Mouse (Mus musculus) lung, postnatal 14 days (tissue): Measurements from ENCODE around the gene Gm10277.
A peak's percentile ranks its signal among the peaks of the same experiment; 100 is the strongest.
"Not testable (repeated sequence)": the region's sequence is repeated elsewhere in the genome, so short reads cannot be mapped to it uniquely, and the experiment has no call there.

ENCODE experiments used
- DNase-seq: peaks from one replicate; pipeline ENCODE4 v3.0.0; 2021

Gm10277 gene

GRCm38 (mm10) chr11:77769496-77769895, 18.1 kb downstream of the Gm10277 start:
- no peak for DNase-seq

- peak; percentile 69 for DNase-seq
These were observed 21.1 kb downstream of the Gm10277 start for GRCm38 (mm10) chr11:77766351-77767001.

GRCm38 (mm10) chr11:77765459-77765777, 22.1 kb downstream of the Gm10277 start:
- DNase-seq, result peak; percentile 28

GRCm38 (mm10) chr11:77764694-77765458, 22.7 kb downstream of the Gm10277 start:
- peak; percentile 66 for DNase-seq

- DNase-seq, result peak; percentile 68
These were observed 23.7 kb downstream of the Gm10277 start for GRCm38 (mm10) chr11:77763673-77764340.

- peak; percentile 92 for DNase-seq
These were observed 24.5 kb downstream of the Gm10277 start, which contains the start of gene Myo18a for GRCm38 (mm10) chr11:77762783-77763672. Gene Myo18a (plus strand): TSS chr11:77763246.

- no peak for DNase-seq
These were observed 27.5 kb downstream of the Gm10277 start for GRCm38 (mm10) chr11:77760031-77760430.

- no peak for DNase-seq
These were observed 34.1 kb downstream of the Gm10277 start for GRCm38 (mm10) chr11:77753469-77753868.

GRCm38 (mm10) chr11:77752525-77752924, 35.0 kb downstream of the Gm10277 start:
- DNase-seq, result no peak

- no peak for DNase-seq
These were observed 38.6 kb downstream of the Gm10277 start for GRCm38 (mm10) chr11:77748996-77749395.

GRCm38 (mm10) chr11:77747103-77747502, 40.4 kb downstream of the Gm10277 start:
- not testable (repeated sequence) for DNase-seq

- DNase-seq, result no peak
These were observed 40.9 kb downstream of the Gm10277 start for GRCm38 (mm10) chr11:77746652-77747051.

- DNase-seq, result peak; percentile 64
These were observed 43.6 kb downstream of the Gm10277 start for GRCm38 (mm10) chr11:77743966-77744365.

GRCm38 (mm10) chr11:77738555-77738954, 49.0 kb downstream of the Gm10277 start:
- DNase-seq, result no peak

GRCm38 (mm10) chr11:77737289-77737688, 50.3 kb downstream of the Gm10277 start:
- peak; percentile 93 for DNase-seq
